Mouse (Mus musculus) liver, embryonic 15.5 days (tissue): ENCODE measurements around the gene Hsd3b4. TPM values are rescaled to one million over a fixed set of nuclear protein-coding genes. Genes with fewer than 3 reads are reported as not detected.
"Not testable (repeated sequence)": the region's sequence is repeated elsewhere in the genome, so short reads cannot be mapped to it uniquely, and the experiment has no call there.

ENCODE experiments used
- ATAC-seq: fragments of 200-750 bp; cut with Nextera tagmentation; 2 replicates; pipeline ENCODE4 v1.8.0; 2017; ENCODE audit warnings: moderate number of reproducible peaks, mild to moderate bottlenecking, moderate library complexity; ENCODE audit not compliant: insufficient read depth
- H3K27ac ChIP-seq: fragments of 300-500 bp; sonication (generic); replicated peaks from 2 replicates; pipeline ENCODE4 v1.5.1; 2015; ENCODE audit warnings: mild to moderate bottlenecking, inconsistent platforms
- H3K27me3 ChIP-seq: fragments of 300-500 bp; sonication (generic); 2 replicates; pipeline ENCODE4 v1.6.1; 2015; ENCODE audit warnings: mild to moderate bottlenecking, inconsistent platforms
- H3K36me3 ChIP-seq: fragments of 300-500 bp; sonication (generic); replicated peaks from 2 replicates; pipeline ENCODE4 v1.6.1; 2015; ENCODE audit warnings: moderate library complexity, mild to moderate bottlenecking, inconsistent platforms
- H3K4me1 ChIP-seq: fragments of 300-500 bp; sonication (generic); replicated peaks from 2 replicates; pipeline ENCODE4 v1.6.1; 2015; ENCODE audit warnings: inconsistent platforms
- H3K4me2 ChIP-seq: fragments of 300-500 bp; sonication (generic); 2 replicates; pipeline ENCODE4 v1.6.1; 2015; ENCODE audit warnings: moderate library complexity, mild to moderate bottlenecking, inconsistent platforms
- H3K4me3 ChIP-seq: fragments of 300-500 bp; sonication (generic); replicated peaks from 2 replicates; pipeline ENCODE4 v1.5.1; 2015; ENCODE audit warnings: mild to moderate bottlenecking, inconsistent platforms
- H3K9ac ChIP-seq: fragments of 300-500 bp; sonication (generic); 2 replicates; pipeline ENCODE4 v1.6.1; 2015; ENCODE audit warnings: moderate library complexity, mild to moderate bottlenecking, inconsistent platforms
- H3K9me3 ChIP-seq: fragments of 300-500 bp; sonication (generic); replicated peaks from 2 replicates; pipeline ENCODE4 v1.6.1; 2016; ENCODE audit warnings: inconsistent platforms
- WGBS: fragments of 180-500 bp; shearing (Covaris S2); methylation state at CpG from one replicate; pipeline ENCODE4 v1.1.7; 2015; ENCODE audit warnings: mixed read lengths; ENCODE audit not compliant: insufficient replicate concordance; 5-methylcytosine and 5-hydroxymethylcytosine counted together
- polyA plus RNA-seq: library from polyadenylated mRNA; unstranded; fragments of >200 nt; fragmentation: Nextera tagmentation; extraction: Ambion mirVana; gene quantifications from 2 replicates; pipeline ENCODE4 v1.2.1, GENCODE M21; 2015

The Hsd3b4 gene
- polyA plus RNA-seq, 1 experiment from 2014 or later, result 0.15 TPM

DNA sequence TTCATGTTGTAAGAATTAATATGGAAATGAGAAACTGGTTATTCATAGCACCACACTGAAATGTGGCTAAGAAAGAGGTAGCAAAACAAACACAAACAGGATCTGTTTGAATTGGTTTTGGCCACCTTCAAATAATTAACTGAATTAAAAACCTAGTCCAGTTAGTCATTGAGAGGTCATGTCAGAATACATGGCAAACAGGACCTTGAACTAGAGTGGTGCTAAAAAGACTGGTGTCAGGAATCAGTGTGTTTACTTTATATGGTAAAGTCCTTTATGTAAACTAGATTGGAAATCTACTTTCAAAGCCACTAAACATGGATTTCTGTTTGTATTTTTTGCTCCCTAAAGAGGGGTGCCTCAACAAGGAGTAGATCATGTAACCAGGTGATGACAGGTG is 38.8 kb downstream of the Hsd3b4 start:
- not testable (repeated sequence) for H3K4me3 ChIP-seq, H3K4me1 ChIP-seq, H3K27me3 ChIP-seq, H3K9me3 ChIP-seq, H3K27ac ChIP-seq, H3K4me2 ChIP-seq, H3K36me3 ChIP-seq, H3K9ac ChIP-seq
- ATAC-seq, result peak; percentile 60

DNA sequence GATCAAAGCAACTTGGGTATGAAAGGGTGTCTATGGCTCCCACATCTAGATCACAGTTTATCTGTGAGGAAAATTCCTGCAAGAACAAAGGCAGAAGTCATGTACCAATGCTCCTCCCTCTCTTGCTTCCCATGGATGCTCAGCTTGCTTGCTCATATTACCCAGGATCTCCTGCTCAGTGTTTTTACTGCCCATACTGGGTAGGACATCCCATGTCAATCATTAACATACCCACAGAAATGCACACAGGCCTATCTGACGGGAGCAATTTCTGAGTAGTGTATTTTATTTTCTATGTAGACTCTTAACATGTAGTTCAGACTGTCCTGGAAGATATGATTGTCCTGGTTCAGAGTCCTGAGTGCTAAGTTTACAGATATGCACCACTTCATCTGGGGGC is 39.3 kb downstream of the Hsd3b4 start:
- H3K9ac ChIP-seq, H3K9me3 ChIP-seq, H3K4me2 ChIP-seq, H3K27ac ChIP-seq, H3K36me3 ChIP-seq, H3K4me1 ChIP-seq, H3K4me3 ChIP-seq, H3K27me3 ChIP-seq: not testable (repeated sequence)
- no CpG with 5 or more reads among the region's 1 CpGs for WGBS
- peak; percentile 58; the same call in 1 of the 2 replicates for ATAC-seq

DNA sequence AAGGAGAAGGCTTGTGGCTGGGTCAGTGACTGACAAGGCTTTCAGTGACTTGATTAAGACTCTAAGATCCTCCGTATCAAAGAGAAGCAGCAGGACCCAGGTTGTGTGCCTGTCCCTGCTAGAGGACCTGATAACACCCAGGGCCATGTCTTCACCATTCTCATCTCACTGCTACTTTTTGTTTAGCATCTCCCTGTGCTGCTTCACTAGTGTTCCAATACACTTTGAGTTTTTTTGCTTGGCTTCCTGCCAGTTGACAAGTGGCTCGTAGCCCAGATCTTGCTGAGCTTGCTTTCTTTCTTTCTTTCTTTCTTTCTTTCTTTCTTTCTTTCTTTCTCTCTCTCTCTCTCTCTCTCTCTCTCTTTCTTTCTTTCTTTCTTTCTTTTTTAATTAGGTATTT is 41.0 kb downstream of the Hsd3b4 start:
- ATAC-seq, H3K9ac ChIP-seq, H3K4me2 ChIP-seq, H3K4me3 ChIP-seq, H3K4me1 ChIP-seq, H3K36me3 ChIP-seq, H3K9me3 ChIP-seq, H3K27me3 ChIP-seq, H3K27ac ChIP-seq: not testable (repeated sequence)
- WGBS, result 88% methylated on average over 1 of the region's 2 CpGs

DNA sequence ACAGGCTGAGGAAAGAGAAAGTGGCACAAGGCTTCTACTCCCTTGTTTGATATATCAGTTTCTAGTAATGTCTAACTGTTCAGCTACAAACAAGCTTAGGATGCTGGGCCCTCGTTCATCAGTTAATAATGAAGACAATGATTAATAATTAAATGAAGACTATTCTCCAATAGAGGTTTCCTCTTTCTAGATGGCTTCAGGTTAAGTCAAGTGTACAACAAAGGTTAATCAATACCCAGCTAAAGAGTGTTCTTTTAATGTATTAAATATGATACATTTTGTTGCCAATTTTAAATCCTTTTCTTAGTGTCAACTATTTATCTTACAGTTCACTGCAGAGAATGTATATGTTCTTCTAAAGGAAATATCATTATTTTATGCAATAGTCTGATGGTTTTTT is 53.3 kb downstream of the Hsd3b4 start, which contains the start of gene Gm4450:
Gm4450 (minus strand) TSS at position 101 of the 400 bp plus-strand sequence.
- not testable (repeated sequence) for H3K4me2 ChIP-seq, H3K9me3 ChIP-seq, ATAC-seq, H3K4me3 ChIP-seq, H3K4me1 ChIP-seq, H3K27ac ChIP-seq, H3K27me3 ChIP-seq, H3K9ac ChIP-seq, H3K36me3 ChIP-seq
- 33% methylated on average over 1 of the region's 1 CpGs for WGBS

DNA sequence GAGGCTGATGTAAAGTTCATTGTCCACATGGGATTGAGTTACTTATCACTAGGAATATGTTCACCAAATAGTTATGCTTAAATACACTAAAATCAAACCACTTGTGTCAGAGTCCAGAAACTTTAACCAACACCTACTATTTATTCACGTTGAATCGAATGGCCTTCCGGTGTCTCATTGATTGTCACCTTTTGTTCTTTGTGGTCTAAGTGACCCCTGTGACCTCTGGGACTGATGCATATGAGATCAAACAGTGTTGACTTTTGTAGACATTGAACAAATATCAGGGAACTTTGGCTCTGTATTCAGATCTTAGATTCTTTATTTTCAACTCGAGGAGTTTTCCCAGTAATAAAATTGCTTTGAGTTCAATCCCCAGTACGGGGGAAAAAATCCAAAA is 56.5 kb downstream of the Hsd3b4 start:
- not testable (repeated sequence) for H3K9ac ChIP-seq, H3K4me3 ChIP-seq, H3K9me3 ChIP-seq, H3K4me2 ChIP-seq, H3K27ac ChIP-seq, H3K36me3 ChIP-seq, H3K27me3 ChIP-seq, H3K4me1 ChIP-seq
- 43% methylated on average over 4 of the region's 5 CpGs for WGBS
- ATAC-seq, result peak; percentile 58; the same call in 1 of the 2 replicates

Other genes starting within 250 kb of the Hsd3b4 start
- 155 and 223 TPM in 2 replicates for gene Hmgcs2, start 230.1 kb downstream of the Hsd3b4 start, polyA plus RNA-seq
- 208 and 233 TPM in 2 replicates for gene Phgdh, start 170.5 kb downstream of the Hsd3b4 start, polyA plus RNA-seq
- 1.9 and 2.1 TPM in 2 replicates for gene Zfp697, start 128.1 kb downstream of the Hsd3b4 start, polyA plus RNA-seq
- gene Gm4450, start 53.4 kb downstream of the Hsd3b4 start, polyA plus RNA-seq, result not detected in 2 replicates
- 0.13 and 0.15 TPM in 2 replicates for gene Gm10681, start 78.3 kb upstream of the Hsd3b4 start, polyA plus RNA-seq
- 0.07 TPM in 1 of 2 replicates, not detected in the other for gene Hsd3b5, start 119.7 kb upstream of the Hsd3b4 start, polyA plus RNA-seq
- 0.15 and 0.17 TPM in 2 replicates for gene Hsd3b2, start 214.0 kb upstream of the Hsd3b4 start, polyA plus RNA-seq